Mouse (Mus musculus): ENCODE data around the gene Sfmbt2. TPM values are rescaled to one million over a fixed set of nuclear protein-coding genes. Genes with fewer than 3 reads are reported as not detected.

The Sfmbt2 gene
- 1.5 and 1.6 TPM in 2 replicates for polyA plus RNA-seq (2015; fragmentation: Nextera tagmentation; extraction: Ambion mirVana)

DNA sequence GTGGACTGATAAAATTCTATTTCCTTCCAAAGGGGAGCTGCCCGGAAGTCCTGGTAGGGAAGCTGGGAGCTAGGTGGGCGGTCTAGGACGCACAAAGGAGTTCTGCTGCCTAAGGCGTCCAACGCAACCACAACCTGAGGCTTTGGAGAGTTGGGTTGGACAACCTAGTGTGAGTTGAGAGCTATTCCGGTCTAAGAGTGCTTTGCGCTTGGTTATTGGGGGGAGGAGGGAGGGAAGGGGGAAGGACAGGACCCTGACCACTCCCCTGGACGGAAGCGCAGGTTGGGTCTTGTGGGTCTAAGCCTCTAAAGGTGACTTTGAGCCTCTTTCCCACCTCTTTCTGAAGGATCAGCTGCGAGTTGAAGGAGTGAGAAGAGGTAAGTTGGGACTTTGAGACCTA, at the start of gene Sfmbt2:
TSS of gene Sfmbt2 (plus strand) at position 335 of the 400 bp plus-strand sequence.

MicroRNAs encoded within 50 kb of the gene (microRNA counts, 519-probe panel; counts per million panel counts)
- microRNA mmu-miR-297a+mmu-miR-466f+mmu-miR-669b (1,945 counts per million, percentile 21 among the panel's probes with 10 or more counts), microRNA mmu-miR-297b-3p (not detected), microRNA mmu-miR-297b-5p (not detected), microRNA mmu-miR-297c (2,583 counts per million, percentile 36 among the panel's probes with 10 or more counts), microRNA mmu-miR-466a-3p+mmu-miR-466b-3-3p (3,691 counts per million, percentile 64 among the panel's probes with 10 or more counts), microRNA mmu-miR-466a-5p+mmu-miR-466e-5p (2,038 counts per million, percentile 24 among the panel's probes with 10 or more counts), microRNA mmu-miR-466c-5p (1,692 counts per million, percentile 17 among the panel's probes with 10 or more counts), microRNA mmu-miR-466d-3p (2,952 counts per million, percentile 45 among the panel's probes with 10 or more counts), microRNA mmu-miR-466d-5p (1,607 counts per million, percentile 14 among the panel's probes with 10 or more counts), microRNA mmu-miR-466f-5p (not detected), microRNA mmu-miR-466g (3,398 counts per million, percentile 56 among the panel's probes with 10 or more counts), microRNA mmu-miR-466h (not detected), microRNA mmu-miR-466l (1,545 counts per million, percentile 12 among the panel's probes with 10 or more counts), microRNA mmu-miR-467a (2,837 counts per million, percentile 41 among the panel's probes with 10 or more counts), microRNA mmu-miR-467b (1,976 counts per million, percentile 23 among the panel's probes with 10 or more counts), microRNA mmu-miR-467c (2,260 counts per million, percentile 29 among the panel's probes with 10 or more counts), microRNA mmu-miR-467d (not detected), microRNA mmu-miR-467e (3,068 counts per million, percentile 49 among the panel's probes with 10 or more counts), microRNA mmu-miR-669a (3,568 counts per million, percentile 62 among the panel's probes with 10 or more counts), microRNA mmu-miR-669e (777 counts per million, percentile 3 among the panel's probes with 10 or more counts), microRNA mmu-miR-669f (4,444 counts per million, percentile 83 among the panel's probes with 10 or more counts), microRNA mmu-miR-669g (not detected), microRNA mmu-miR-669h-5p (not detected), microRNA mmu-miR-669i (not detected), microRNA mmu-miR-669j (1,930 counts per million, percentile 21 among the panel's probes with 10 or more counts), microRNA mmu-miR-669m (not detected), microRNA mmu-miR-669o (2,945 counts per million, percentile 44 among the panel's probes with 10 or more counts)

Small RNA genes lying within 50 kb of the gene (microRNA-seq; reads per million reads assigned to microRNA genes)
- gene Gm22051, result not detected
- 2.2 reads per million for gene Gm22072
- gene Gm22091, result not detected
- gene Gm22166, result not detected
- gene Gm22239, result 0.93 reads per million
- gene Gm22626, result not detected
- not detected for gene Gm22635
- gene Gm22677, result not detected
- gene Gm22678, result not detected
- not detected for gene Gm22775
- not detected for gene Gm22925
- gene Gm23108, result not detected
- gene Gm23288, result not detected
- not detected for gene Gm23542
- not detected for gene Gm23569
- gene Gm23571, result not detected
- gene Gm23578, result not detected
- gene Gm23651, result not detected
- not detected for gene Gm23988
- gene Gm24028, result not detected
- gene Gm24167, result not detected
- gene Gm24315, result not detected
- not detected for gene Gm24342
- not detected for gene Gm24488
- not detected for gene Gm24640
- gene Gm24673, result not detected
- gene Gm24761, result not detected
- not detected for gene Gm24806
- gene Gm25022, result not detected
- gene Gm25158, result not detected
- gene Gm25263, result 0.93 reads per million
- gene Gm25285, result not detected
- gene Gm25316, result not detected
- not detected for gene Gm25451
- not detected for gene Gm25673
- gene Gm25680, result not detected
- not detected for gene Gm25701
- gene Gm25753, result not detected
- not detected for gene Gm25943
- not detected for gene Gm26060
- gene Gm26073, result not detected
- not detected for gene Gm26092
- gene Gm26156, result not detected
- not detected for gene Gm26229
- gene Gm26398, result not detected
- gene Gm26426, result not detected
- not detected for gene Gm26431
- not detected for gene Gm26491
- 4.6 reads per million, percentile 9 among the genes with 10 or more reads in this experiment for gene Mir297a-2
- not detected for gene Mir297a-3
- not detected for gene Mir297a-4
- gene Mir297b, result 1.5 reads per million
- not detected for gene Mir297c
- gene Mir466, result not detected
- gene Mir466b-1, result not detected
- not detected for gene Mir466b-2
- not detected for gene Mir466b-3
- gene Mir466b-4, result not detected
- gene Mir466b-5, result not detected
- gene Mir466b-6, result not detected
- not detected for gene Mir466b-7
- gene Mir466b-8, result not detected
- not detected for gene Mir466c-1
- gene Mir466c-2, result not detected
- gene Mir466d, result not detected
- not detected for gene Mir466e
- not detected for gene Mir466f-1
- not detected for gene Mir466f-2
- not detected for gene Mir466f-3
- gene Mir466g, result not detected
- not detected for gene Mir466h
- gene Mir466l, result 0.93 reads per million
- not detected for gene Mir466m
- 30.9 reads per million, percentile 33 among the genes with 10 or more reads in this experiment for gene Mir466n
- not detected for gene Mir466o
- gene Mir466p, result not detected
- gene Mir467a-1, result not detected
- gene Mir467a-10, result not detected
- gene Mir467a-2, result not detected
- not detected for gene Mir467a-3
- gene Mir467a-4, result not detected
- not detected for gene Mir467a-5
- not detected for gene Mir467a-6
- not detected for gene Mir467a-7
- gene Mir467a-8, result not detected
- not detected for gene Mir467a-9
- gene Mir467b, result 1.2 reads per million
- gene Mir467c, result 1,471 reads per million, percentile 77 among the genes with 10 or more reads in this experiment
- gene Mir467d, result 2,866 reads per million, percentile 84 among the genes with 10 or more reads in this experiment
- gene Mir467e, result 2,325 reads per million, percentile 81 among the genes with 10 or more reads in this experiment
- gene Mir669a-1, result not detected
- not detected for gene Mir669a-10
- not detected for gene Mir669a-11
- gene Mir669a-12, result not detected
- gene Mir669a-2, result not detected
- not detected for gene Mir669a-3
- not detected for gene Mir669a-4
- not detected for gene Mir669a-5
- gene Mir669a-6, result not detected
- gene Mir669a-7, result not detected
- gene Mir669a-8, result not detected
- not detected for gene Mir669a-9
- gene Mir669b, result not detected
- gene Mir669c, result 299 reads per million, percentile 59 among the genes with 10 or more reads in this experiment
- not detected for gene Mir669d
- not detected for gene Mir669d-2
- gene Mir669e, result 44.2 reads per million, percentile 37 among the genes with 10 or more reads in this experiment
- gene Mir669f, result 2.5 reads per million
- gene Mir669g, result not detected
- 29.1 reads per million, percentile 32 among the genes with 10 or more reads in this experiment for gene Mir669h
- not detected for gene Mir669i
- gene Mir669j, result not detected
- gene Mir669k, result not detected
- gene Mir669l, result 713 reads per million, percentile 68 among the genes with 10 or more reads in this experiment
- gene Mir669m-1, result not detected
- gene Mir669m-2, result not detected
- 804 reads per million, percentile 70 among the genes with 10 or more reads in this experiment for gene Mir669o
- gene Mir669p-1, result not detected
- not detected for gene Mir669p-2

Other genes with a start within 250 kb of the Sfmbt2 start
- 2.9 and 4.4 TPM in 2 replicates for gene Itih2, start 239.1 kb upstream of the Sfmbt2 start, polyA plus RNA-seq (2015; fragmentation: Nextera tagmentation; extraction: Ambion mirVana)
- 332 and 418 TPM in 2 replicates for gene Itih5, start 216.9 kb upstream of the Sfmbt2 start, polyA plus RNA-seq (2015; fragmentation: Nextera tagmentation; extraction: Ambion mirVana)